Mouse (Mus musculus): Measurements from ENCODE around the gene Foxp2.

Gene Foxp2

GRCm38 (mm10) chr6:15370281-15370680 is 469.1 kb downstream of the Foxp2 start:
- DNase-seq (ENCODE audit: low read depth, low spot score), result no peak

GRCm38 (mm10) chr6:15370827-15371226 is 469.7 kb downstream of the Foxp2 start:
- DNase-seq (ENCODE audit: low read depth, low spot score), result no peak

- no peak for DNase-seq (ENCODE audit: low read depth, low spot score)
Measured at GRCm38 (mm10) chr6:15373621-15374020, 472.5 kb downstream of the Foxp2 start.

- no peak for DNase-seq (ENCODE audit: low read depth, low spot score)
Measured at GRCm38 (mm10) chr6:15378261-15378660, 477.1 kb downstream of the Foxp2 start.

- no peak for DNase-seq (ENCODE audit: low read depth, low spot score)
Measured at GRCm38 (mm10) chr6:15396462-15396861, 495.3 kb downstream of the Foxp2 start.

GRCm38 (mm10) chr6:15397485-15397884 is 496.3 kb downstream of the Foxp2 start:
- no peak for DNase-seq (ENCODE audit: low read depth, low spot score)

- DNase-seq (ENCODE audit: low read depth, low spot score), result no peak
Measured at GRCm38 (mm10) chr6:15401138-15401537, 500.0 kb downstream of the Foxp2 start.

- DNase-seq (ENCODE audit: low read depth, low spot score), result no peak
Measured at GRCm38 (mm10) chr6:15402026-15402425, 500.9 kb downstream of the Foxp2 start.

GRCm38 (mm10) chr6:15415099-15415498 is 514.0 kb downstream of the Foxp2 start:
- no peak for DNase-seq (ENCODE audit: low read depth, low spot score)

GRCm38 (mm10) chr6:15459701-15460100 is 558.6 kb downstream of the Foxp2 start:
- DNase-seq (ENCODE audit: low read depth, low spot score), result no peak

GRCm38 (mm10) chr6:15463390-15463789 is 562.2 kb downstream of the Foxp2 start:
- no peak for DNase-seq (ENCODE audit: low read depth, low spot score)

GRCm38 (mm10) chr6:15465471-15465870 is 564.3 kb downstream of the Foxp2 start:
- DNase-seq (ENCODE audit: low read depth, low spot score), result no peak

GRCm38 (mm10) chr6:15466634-15467033 is 565.5 kb downstream of the Foxp2 start:
- no peak for DNase-seq (ENCODE audit: low read depth, low spot score)

GRCm38 (mm10) chr6:15486909-15487308 is 585.8 kb downstream of the Foxp2 start:
- no peak for DNase-seq (ENCODE audit: low read depth, low spot score)

Data from brain, embryonic 18.5 days (tissue).